Mouse (Mus musculus): Measurements from ENCODE around the gene Cldn7.

Cldn7 gene

DNA sequence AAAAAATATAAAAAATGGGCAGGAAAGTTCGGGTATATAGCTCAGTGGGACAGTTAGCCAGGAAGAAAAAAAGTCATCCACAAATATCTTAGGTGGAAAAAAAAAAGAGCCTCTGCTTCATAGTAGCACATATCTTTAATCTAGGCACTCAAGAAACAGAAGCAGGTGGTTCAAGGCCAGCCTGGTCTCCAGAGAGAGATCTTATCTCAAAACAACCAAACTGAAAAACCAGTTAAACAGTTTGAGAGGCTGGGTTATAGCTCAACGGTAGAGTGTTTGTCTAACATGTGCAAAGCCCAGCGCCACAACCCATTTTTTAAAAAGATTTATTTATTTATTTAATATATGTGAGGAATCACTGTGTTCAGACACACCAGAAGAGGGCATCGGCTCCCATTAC is 31.5 kb upstream of the Cldn7 start:
- no peak for DNase-seq (ENCODE audit: low read depth, low spot score)

- no peak for DNase-seq (ENCODE audit: low read depth, low spot score)
Measured at GRCm38 (mm10) chr11:69934169-69934568, 30.4 kb upstream of the Cldn7 start.

- DNase-seq (ENCODE audit: low read depth, low spot score) = no peak
Measured at GRCm38 (mm10) chr11:69934681-69935080, 29.9 kb upstream of the Cldn7 start.

DNA sequence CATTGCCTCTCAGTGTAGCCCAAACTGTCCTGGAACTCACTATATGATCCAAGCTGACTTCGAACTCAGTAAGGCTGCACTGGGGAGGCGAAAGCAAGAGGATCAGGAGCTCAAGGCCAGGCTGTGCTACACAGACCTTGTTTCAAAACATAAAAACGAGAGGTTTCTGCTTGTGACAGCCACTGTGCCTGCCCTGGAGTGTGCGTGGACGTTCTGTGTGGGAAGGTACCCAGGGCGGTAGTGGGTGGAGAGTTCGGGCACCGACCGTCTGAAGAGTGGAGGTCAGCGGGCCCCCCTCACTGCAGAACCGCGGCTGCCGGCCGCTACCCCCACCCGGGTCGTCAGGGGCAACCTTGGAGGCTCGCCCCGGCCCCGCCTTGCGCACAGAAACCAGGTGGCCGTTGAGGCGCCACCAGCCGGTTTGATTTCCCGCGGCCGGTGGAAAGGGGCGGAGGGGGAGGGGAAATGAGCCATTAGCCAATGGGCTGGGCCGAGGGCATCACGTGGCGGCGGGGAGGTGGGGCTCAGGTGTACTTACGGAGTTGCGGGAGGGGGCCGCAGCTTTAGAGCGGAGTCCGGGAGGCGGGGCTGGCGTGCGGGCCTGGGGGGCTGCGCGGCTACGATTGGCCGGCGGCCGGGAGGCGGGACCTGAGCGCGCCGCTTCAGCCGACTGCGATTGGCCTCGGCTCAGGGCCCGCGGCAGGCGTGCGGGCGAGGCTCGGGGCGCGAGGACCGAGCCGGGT is 29.3 kb upstream of the Cldn7 start, which contains the start of gene Ybx2:
TSS of gene Ybx2 (plus strand) at position 660 of the 743 bp plus-strand sequence.
- peak; percentile 85 for DNase-seq (ENCODE audit: low read depth, low spot score)

GRCm38 (mm10) chr11:69936156-69936555 is 28.4 kb upstream of the Cldn7 start:
- no peak for DNase-seq (ENCODE audit: low read depth, low spot score)

DNA sequence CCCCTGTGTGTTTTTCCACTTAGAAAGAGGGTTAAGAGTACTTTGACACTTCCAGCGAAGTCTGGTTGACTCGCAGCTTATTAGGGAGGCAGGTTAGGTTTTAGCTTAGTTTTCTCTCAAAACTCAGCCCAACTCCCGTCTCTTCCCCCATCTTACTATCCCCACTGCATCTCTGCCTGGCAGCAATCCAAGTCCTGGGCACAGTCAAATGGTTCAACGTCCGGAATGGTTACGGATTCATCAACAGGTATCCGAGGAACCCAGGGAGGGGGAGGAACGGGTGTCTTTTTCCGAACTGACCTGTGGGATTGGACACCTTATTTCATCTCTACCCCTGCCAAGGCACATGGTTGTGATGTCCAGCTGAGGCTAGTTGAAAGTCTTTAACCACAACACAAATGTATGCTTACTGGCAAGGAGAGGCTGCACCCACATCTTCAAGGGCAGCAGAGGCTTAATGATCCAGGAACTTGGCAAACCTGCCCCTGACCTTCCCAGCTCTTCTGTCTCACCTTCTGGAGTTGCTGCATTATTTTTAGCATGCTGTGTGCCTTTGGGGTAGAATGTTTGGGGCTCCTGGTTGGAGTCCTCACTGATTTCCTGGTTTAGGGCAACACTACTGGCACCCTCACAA is 27.7 kb upstream of the Cldn7 start:
- DNase-seq (ENCODE audit: low read depth, low spot score) = no peak

- no peak for DNase-seq (ENCODE audit: low read depth, low spot score)
Measured at GRCm38 (mm10) chr11:69937385-69937784, 27.2 kb upstream of the Cldn7 start.

- no peak for DNase-seq (ENCODE audit: low read depth, low spot score)
Measured at GRCm38 (mm10) chr11:69937834-69938233, 26.7 kb upstream of the Cldn7 start.

DNA sequence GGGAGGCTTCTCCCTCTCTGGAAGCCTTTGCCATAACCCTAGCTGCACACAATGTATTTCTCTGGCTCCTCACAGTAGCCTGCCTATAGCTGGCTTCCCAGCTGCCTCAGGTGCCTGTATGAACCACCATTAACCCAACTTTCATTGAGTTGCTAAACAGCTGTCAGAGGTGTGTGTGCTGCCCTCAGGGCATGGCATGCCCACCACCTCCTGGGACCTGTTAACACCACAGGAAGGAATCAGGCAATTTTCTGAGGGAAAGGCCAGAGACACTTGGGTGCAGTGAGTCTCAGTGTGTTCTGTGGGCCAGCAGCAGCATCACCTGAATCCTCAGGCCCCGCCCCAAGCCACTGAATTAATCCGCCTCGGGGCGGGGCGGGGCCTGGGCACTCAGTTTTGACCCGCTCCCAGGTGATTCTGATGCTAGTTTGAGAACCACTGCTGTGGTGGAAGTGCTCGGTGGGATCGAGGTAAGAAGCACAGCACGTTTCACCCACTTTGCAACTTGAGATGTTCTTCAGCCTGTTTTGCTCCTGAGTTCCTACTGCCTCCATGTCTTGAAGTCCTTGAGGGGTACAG is 26.1 kb upstream of the Cldn7 start:
- no peak for DNase-seq (ENCODE audit: low read depth, low spot score)

- DNase-seq (ENCODE audit: low read depth, low spot score) = no peak
Measured at GRCm38 (mm10) chr11:69939181-69939580, 25.4 kb upstream of the Cldn7 start.

GRCm38 (mm10) chr11:69939731-69940130 is 24.8 kb upstream of the Cldn7 start:
- DNase-seq (ENCODE audit: low read depth, low spot score) = no peak

DNA sequence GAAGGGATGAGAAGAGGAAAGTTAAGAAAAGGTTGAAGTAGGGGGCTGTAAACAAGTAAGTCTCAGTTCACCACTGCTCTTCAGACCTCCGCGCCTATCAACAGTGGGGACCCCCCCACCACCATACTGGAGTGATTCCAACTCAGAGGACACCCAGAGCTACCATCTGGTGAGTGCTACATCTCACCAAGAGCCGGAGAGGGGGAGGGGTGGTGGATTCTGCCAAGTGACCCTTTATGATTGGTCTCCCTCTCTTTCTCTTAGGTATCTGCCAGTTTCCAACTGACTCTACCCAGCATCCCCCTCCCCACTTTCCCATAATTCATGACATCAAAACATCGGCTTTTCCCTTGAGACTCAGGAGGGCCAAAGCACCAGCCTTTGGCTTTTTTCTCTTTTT is 23.6 kb upstream of the Cldn7 start:
- no peak for DNase-seq (ENCODE audit: low read depth, low spot score)

- DNase-seq (ENCODE audit: low read depth, low spot score) = no peak
Measured at GRCm38 (mm10) chr11:69945216-69945615, 19.4 kb upstream of the Cldn7 start.

- no peak for DNase-seq (ENCODE audit: low read depth, low spot score)
Measured at GRCm38 (mm10) chr11:69945997-69946891, 18.3 kb upstream of the Cldn7 start.

DNA sequence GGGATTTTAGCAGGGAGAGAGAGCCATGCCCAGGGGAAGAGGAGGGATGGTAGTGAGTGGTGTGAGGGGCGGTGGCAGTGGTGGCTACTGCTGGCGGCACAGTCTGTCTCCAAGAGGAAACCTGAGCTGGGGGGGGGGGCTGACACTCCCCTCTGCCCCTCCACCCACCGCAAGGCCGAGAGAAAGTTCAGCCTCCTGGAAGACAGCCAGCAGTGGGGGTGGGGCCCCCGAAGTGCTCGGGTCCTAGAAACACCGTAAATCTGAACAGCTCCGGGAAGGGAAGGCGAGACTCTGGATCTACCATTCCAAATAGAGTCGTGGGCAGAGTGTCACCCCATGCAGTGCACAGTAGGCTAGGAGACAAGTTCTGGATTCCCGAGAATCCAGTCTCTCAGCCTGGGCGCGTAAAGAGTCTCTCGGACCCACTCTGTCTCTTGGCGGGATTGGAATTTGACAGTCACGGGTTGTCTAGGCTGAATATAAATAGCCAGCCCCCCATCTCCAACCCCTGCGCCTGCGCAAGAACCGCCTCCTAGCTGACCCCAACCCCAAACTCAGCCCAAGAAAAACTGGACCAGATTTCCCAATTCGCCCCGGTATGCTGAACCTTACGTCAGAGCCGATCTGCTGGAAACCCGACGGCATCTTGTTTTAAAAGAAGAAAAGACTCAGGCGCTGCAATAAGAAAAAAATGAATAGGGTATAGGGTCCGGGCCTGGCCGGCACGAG is 17.1 kb upstream of the Cldn7 start:
- DNase-seq (ENCODE audit: low read depth, low spot score) = no peak

DNA sequence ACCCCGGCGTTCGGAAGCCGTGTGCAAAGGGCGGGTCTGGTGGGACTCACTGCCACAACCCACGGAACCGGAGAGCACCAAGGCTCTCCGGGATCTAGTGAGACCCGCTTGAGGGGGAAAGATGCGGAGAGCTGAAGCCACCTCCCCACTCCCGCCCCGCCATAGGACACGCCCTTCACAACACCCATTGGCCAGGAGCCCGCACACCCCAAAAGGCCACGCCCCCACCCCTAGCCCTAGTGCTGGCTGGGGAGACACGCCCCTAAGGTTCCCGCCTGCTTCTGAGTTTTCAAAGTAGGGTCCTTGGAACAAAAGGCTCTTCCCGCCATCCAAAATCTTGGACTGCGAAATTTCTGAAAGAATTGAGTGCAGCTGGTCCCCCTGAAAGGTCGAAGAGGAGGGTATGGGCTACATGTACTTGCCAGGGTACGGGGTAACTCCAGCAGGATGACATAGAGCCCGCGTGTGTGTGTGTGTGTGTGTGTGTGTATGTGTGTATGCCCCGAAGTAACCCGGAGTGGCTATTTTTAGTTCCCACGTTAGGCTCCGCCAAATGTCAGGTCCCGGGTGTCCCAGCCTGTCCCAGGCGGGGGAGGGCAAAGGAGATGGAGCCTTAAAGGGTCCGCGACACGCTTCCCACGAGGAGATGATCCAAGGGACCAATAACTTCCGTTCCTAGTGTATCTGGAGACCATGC is 16.4 kb upstream of the Cldn7 start, which contains the start of gene Slc2a4:
TSS of gene Slc2a4 (minus strand) at position 123 of the 697 bp plus-strand sequence.
- DNase-seq (ENCODE audit: low read depth, low spot score) = peak; percentile 64

GRCm38 (mm10) chr11:69948763-69949150 is 15.8 kb upstream of the Cldn7 start:
- no peak for DNase-seq (ENCODE audit: low read depth, low spot score)

GRCm38 (mm10) chr11:69950807-69951459 is 13.6 kb upstream of the Cldn7 start:
- no peak for DNase-seq (ENCODE audit: low read depth, low spot score)

DNA sequence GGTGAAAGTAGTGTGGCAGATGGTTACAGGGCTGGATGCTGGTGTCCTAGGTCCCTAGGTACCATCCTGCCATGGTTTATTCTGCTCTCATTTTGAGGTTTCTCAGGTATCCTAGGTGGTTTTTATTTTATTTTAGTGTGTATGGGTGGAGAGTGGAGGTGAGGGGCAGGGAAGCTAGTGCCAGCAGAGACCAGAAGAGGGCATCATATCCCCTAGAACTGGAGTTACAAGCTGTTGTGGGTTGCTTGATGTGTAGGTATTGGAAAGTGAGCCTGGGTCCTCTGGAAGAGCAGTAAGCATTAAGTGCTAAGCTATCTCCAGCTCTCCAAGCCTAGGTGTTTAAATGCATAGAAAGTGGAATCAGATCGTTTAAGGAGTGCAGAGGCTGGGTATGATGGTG is 12.3 kb upstream of the Cldn7 start:
- DNase-seq (ENCODE audit: low read depth, low spot score) = no peak

Data from brain, embryonic 18.5 days (tissue).